Mouse (Mus musculus): ENCODE data around the gene Eif4a2.

Eif4a2 gene

GRCm38 (mm10) chr16:23103841-23104240, 3.4 kb upstream of the Eif4a2 start:
- no peak for DNase-seq (ENCODE audit: low spot score)

- DNase-seq (ENCODE audit: low spot score): no peak
Observed at GRCm38 (mm10) chr16:23106121-23106520, 1.1 kb upstream of the Eif4a2 start.

- DNase-seq (ENCODE audit: low spot score): peak; percentile 71
Observed at GRCm38 (mm10) chr16:23107946-23108759, 909 bp downstream of the Eif4a2 start.

- no peak for DNase-seq (ENCODE audit: low spot score)
Observed at GRCm38 (mm10) chr16:23108943-23109342, 1.7 kb downstream of the Eif4a2 start.

GRCm38 (mm10) chr16:23109350-23110280, 2.4 kb downstream of the Eif4a2 start:
- no peak for DNase-seq (ENCODE audit: low spot score)

GRCm38 (mm10) chr16:23112348-23112747, 5.1 kb downstream of the Eif4a2 start:
- DNase-seq (ENCODE audit: low spot score): no peak

- DNase-seq (ENCODE audit: low spot score): no peak
Observed at GRCm38 (mm10) chr16:23112861-23113435, 5.7 kb downstream of the Eif4a2 start.

GRCm38 (mm10) chr16:23113903-23114302, 6.7 kb downstream of the Eif4a2 start:
- no peak for DNase-seq (ENCODE audit: low spot score)

GRCm38 (mm10) chr16:23114339-23115171, 7.3 kb downstream of the Eif4a2 start:
- no peak for DNase-seq (ENCODE audit: low spot score)

- no peak for DNase-seq (ENCODE audit: low spot score)
Observed at GRCm38 (mm10) chr16:23115486-23115885, 8.2 kb downstream of the Eif4a2 start.

- DNase-seq (ENCODE audit: low spot score): no peak
Observed at GRCm38 (mm10) chr16:23117173-23117572, 9.9 kb downstream of the Eif4a2 start.

GRCm38 (mm10) chr16:23122446-23122845, 15.2 kb downstream of the Eif4a2 start:
- DNase-seq (ENCODE audit: low spot score): no peak

- DNase-seq (ENCODE audit: low spot score): no peak
Observed at GRCm38 (mm10) chr16:23123104-23123503, 15.9 kb downstream of the Eif4a2 start.

- no peak for DNase-seq (ENCODE audit: low spot score)
Observed at GRCm38 (mm10) chr16:23124398-23124797, 17.2 kb downstream of the Eif4a2 start.

- no peak for DNase-seq (ENCODE audit: low spot score)
Observed at GRCm38 (mm10) chr16:23127311-23127672, 20.0 kb downstream of the Eif4a2 start.

- DNase-seq (ENCODE audit: low spot score): peak; percentile 89
Observed at GRCm38 (mm10) chr16:23127673-23128375, 20.6 kb downstream of the Eif4a2 start, which contains the start of gene Rfc4. TSS of gene Rfc4 (minus strand) at chr16:23127737.

GRCm38 (mm10) chr16:23130303-23130702, 23.1 kb downstream of the Eif4a2 start:
- DNase-seq (ENCODE audit: low spot score): no peak

GRCm38 (mm10) chr16:23132336-23132735, 25.1 kb downstream of the Eif4a2 start:
- DNase-seq (ENCODE audit: low spot score): no peak

GRCm38 (mm10) chr16:23135421-23136149, 28.3 kb downstream of the Eif4a2 start:
- no peak for DNase-seq (ENCODE audit: low spot score)

GRCm38 (mm10) chr16:23136406-23136970, 29.2 kb downstream of the Eif4a2 start:
- no peak for DNase-seq (ENCODE audit: low spot score)

Data from left cerebral cortex, adult 11 months (tissue).